Mouse (Mus musculus) frontal cortex, postnatal 14 days (tissue): ENCODE measurements around the gene Bcl10.
"Not testable (repeated sequence)": the region's sequence is repeated elsewhere in the genome, so short reads cannot be mapped to it uniquely, and the experiment has no call there.

Source experiments
- DNase-seq, 2 experiments: peaks; one replicate each; pipeline ENCODE4 v3.0.0; 2022; ENCODE audit warnings: low spot score in 2 of 2

Bcl10 gene

GRCm38 (mm10) chr3:145913263-145913662, 9.3 kb upstream of the Bcl10 start:
- no peak for DNase-seq

DNA sequence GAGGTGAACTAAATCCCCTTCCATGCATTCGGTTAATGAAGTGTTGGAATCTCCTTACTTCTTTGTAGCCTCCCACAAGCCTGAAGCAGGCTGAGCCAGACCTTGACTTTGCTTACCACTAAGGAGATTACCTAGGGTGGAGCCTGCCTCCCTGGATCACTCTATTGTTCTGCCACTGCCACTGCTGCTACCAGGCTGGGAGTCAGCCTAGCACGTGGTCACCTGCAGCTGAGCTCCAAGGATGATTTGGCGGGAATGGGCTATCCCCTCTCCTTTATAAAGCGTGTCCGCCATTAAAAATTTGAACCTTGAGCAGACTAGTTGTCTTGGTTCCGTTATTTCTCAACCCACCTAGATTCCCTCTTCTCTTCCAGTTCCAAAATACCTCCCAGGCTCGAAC, 8.7 kb upstream of the Bcl10 start:
- DNase-seq: not testable (repeated sequence)

DNA sequence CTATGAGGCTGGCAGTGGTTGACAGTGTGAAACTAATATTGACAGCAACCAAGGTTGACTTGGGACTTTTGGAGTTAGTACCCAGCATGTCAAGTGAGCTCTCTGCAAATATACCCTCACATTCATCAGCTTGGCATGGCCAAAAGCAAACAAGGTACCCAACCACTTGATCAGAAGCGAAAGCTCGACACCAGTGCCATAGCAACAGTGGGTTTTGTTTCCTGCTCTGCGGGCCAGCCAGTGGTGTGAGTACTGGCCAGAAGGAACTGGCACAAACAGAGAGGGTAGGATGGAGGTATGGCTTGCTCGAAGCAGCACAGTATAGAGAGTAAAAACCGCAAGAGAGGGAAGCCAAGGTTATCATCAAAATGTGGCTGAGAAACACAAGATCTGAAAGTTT, 6.2 kb upstream of the Bcl10 start:
- DNase-seq: no peak

DNA sequence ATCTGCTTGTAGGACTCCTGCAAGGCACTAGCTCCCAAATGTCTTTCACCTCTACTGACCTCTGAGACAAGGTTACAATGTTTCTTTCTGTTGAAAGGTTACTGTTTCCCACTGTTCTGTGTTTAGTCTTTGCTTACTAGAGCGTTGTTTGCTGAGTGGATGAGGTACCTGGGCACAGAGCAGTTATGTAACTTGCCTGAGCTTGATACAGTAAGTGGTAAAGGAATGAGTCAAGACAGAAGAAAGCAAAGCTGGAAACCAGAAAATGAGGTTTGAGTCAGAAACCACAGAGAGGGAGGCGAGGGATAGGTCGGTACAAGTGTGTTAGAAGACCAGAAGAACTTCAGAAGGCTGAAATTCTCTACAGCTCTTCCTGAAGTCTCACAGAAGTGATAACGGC, 5.8 kb upstream of the Bcl10 start:
- DNase-seq: no peak

- no peak for DNase-seq
Measured at GRCm38 (mm10) chr3:145922971-145923370, 367 bp downstream of the Bcl10 start.

GRCm38 (mm10) chr3:145923874-145924577, 1.4 kb downstream of the Bcl10 start:
- DNase-seq: peak; percentile 98

- peak; percentile 38 to 40 for DNase-seq
Measured at GRCm38 (mm10) chr3:145924649-145925337, 2.2 kb downstream of the Bcl10 start.

DNA sequence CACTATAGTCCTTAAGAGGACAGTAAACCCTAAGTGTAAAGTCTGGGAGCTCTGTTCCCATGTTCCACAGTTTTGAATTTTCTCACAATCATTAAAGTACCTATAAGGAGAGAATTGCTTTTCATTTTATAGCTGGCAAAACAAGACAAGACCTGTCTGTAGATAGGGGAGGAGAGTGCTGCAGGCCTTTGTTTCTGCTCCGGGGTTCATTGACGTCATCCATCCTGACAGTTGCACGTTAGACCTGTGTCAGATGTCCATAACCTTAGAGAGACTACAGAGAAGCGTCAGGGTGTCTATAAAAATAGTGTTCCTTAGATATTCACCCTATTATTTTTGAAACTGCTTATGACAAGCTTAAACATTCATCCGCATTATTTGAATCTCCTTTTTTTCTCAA, 2.9 kb downstream of the Bcl10 start:
- DNase-seq: no peak

DNA sequence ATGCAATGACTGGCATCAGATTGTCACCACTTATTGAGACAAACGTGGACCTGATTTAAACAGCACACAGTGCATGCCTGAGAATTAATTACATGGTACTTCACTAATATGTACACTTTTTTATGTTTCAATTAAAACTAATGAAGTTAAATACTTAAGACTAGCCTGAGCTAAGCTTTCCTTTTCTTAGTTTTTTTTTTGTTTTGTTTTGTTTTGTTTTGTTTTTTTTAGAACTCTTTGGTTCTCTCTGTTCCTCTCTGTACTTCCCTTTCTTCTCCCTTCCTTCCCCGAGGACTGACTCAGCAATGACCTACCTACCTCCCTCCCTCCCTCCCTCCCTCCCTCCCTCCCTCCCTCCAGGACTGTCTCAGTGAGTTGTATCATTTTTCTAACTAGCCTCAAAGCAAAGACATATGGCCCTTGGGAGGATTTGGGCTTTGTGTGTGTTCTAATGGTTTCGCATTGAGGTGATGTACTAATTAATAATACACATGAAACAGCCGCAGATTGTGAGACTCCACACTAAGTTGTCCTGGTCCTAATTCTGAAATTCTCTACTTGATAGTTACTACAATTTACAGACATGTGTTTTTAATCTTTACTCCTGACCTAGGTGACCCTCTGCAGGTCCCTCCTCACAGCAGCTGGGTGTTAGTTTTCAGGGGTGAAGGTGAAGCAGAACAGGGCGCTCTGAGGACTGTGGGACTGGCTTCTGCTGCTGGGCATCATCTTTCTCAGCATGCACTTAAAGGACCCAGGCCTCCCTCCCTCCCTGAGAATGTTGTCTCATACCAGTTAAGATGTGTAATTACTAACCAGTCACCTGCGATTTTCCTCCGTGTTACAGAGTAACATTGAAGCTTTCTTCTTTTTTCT, 7.2 kb downstream of the Bcl10 start:
- no peak for DNase-seq

DNA sequence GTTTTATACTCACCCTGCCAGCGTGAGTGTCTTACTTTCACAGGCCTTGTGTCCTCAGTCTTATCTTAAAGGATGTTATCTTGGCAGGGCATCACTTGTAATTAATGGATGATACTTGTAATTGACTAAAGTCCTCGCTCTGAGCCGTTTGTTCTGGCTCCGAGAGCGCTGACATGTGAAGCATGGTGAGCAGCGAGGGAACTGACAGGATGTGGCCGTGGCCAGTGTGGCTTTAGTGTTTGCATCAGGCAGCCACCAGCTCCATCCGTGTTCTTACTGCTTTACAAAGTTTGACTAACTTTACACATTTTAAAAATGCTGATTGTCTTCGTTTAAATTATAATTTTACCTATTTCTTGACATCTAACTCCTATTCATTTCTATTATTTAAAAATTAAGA, 11.2 kb downstream of the Bcl10 start:
- DNase-seq: no peak

DNA sequence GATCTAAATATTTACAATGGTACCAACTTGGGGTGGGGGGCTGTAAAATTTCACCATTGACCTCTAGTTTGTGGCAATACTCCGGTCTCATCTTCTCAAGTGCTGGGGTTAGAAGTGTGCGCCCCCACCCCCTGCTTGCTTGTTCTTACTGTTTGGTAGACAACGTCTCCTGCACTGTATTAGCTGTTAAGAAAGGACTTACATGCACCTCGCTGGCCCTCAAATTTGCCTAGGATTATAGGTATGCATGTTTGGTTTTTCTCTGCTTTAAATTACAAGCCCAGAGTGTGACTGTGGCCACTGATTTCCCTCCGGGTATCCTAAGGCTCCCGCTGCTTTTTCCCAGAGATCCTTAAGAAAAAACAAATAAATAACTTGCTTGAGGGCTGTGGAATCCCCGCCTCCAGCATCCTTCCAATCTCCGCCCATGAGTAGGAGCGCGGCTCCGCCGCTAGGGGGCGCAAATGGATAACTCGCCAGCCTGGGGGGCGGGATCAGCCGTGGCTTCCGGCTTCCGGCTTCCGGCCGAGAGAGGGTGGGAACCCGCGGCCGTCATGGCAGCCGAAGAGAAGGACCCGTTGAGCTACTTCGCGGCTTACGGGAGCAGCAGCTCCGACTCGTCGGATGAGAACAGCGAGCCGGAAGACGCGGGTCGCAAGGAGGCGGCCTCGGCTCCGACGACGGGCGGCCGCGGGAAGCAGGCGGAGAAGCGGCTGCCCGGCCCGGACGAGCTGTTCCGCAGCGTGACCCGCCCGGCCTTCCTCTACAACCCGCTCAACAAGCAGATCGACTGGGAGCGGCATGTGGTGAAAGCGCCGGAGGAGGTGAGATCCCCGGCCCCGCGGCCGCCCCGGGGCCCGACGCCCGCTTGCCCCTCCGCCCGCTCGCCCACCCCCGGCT, 15.2 kb downstream of the Bcl10 start, which contains the start of gene 2410004B18Rik:
TSS of gene 2410004B18Rik (plus strand) at position 510 of the 900 bp plus-strand sequence.
- peak; percentile 81 to 84 for DNase-seq

DNA sequence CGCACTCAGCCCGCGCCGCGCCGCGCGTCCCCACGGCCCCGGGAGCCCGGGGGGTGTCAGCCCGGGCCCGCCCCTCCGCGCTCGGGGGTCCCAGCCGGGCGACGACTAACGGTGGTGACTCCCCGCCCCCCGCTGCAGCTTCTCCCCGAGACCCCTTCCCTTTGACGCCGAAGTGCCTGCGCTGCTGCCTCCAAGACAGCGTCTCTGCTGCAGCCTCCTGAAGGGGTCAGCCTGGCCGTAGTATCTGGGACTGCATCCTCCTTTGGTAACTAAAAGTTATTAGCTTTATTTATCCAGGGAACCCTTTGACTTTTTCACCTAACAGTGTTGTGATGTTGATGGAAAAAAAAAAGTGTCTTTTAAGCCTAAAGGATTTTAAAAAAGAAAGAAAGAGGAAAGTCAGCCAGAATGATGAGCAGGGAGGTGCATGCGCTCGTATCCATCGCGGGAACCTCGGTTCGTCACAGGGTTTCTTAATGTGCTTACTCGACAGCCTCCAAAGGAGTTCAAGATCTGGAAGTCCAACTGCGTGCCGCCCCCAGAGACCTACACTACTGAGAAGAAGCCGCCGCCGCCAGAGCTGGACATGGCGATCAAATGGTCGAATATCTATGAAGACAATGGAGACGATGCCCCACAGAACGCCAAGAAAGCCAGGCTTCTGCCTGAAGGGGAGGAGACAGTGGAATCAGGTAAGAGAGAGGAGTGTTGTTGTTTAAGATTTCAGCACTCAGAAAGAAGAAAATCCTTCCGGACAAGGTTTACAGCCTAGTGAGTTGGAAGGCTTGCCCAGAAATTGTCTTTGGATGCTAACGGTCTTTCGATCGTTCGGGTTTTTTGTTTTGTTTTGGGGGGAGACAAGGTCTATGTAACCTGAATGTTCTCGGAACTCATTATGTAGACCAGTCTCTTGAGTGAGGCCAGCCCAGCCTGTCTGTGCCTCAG, 16.1 kb downstream of the Bcl10 start:
- DNase-seq: no peak

GRCm38 (mm10) chr3:145939402-145939801, 16.8 kb downstream of the Bcl10 start:
- no peak for DNase-seq

DNA sequence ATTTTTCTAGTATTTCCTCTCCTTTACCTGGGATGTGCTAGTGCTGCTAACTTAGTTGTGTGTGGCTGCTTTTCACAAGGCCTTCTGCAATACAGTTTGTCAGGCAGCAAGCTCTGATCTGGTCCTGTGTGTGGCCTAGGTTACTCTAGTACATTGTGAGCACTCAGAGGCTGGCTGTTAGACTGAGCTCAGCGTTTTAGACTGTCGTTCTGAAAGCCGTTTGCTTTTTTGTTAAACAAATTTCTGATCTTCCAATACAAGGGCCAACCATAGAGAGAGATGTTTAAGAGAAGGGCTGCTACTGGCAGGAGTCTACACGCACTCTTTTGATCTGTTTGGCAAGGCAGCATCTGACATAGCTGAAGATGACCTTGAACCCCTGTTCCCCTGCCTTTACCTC, 17.4 kb downstream of the Bcl10 start:
- no peak for DNase-seq

DNA sequence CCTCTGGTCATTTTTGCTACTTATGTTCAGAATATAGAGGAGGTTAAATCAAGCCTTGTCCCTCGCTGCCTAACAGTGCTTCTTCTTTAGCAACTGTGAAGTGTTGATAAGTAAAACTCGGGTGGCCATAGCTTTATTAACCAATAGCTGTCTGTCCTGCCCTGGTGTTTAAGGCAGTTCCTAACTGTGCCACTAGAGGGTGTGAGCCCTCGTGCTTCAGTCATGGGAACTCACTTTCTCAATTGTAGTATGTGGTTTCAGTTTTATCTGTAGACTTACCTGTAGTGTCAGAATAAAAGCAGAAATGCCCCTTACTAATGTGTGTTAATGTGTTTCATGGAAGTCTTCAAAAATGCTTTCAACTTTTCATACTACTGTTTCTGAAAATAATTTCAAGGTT, 19.4 kb downstream of the Bcl10 start:
- peak in 1 of 2 experiments; percentile 59 for DNase-seq

DNA sequence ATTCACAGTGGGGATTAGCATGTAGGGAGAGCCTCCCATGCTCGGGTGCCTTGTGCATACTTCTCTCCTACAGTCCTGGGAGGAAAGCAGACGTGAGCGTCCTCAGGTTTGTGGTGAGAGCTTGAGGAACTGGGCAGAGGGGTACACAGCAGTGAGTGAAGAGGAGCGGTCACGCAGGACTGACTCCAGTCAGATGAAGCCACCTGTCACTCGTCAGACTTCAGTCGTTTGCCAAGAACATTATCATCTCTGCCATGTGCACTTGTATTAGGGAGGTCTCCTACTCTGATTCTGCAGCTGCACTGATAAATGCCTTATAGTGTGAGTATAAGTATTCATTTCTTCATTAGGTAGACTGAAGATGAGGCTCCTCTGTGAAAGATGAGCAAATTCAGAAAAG, 21.7 kb downstream of the Bcl10 start:
- DNase-seq: no peak

DNA sequence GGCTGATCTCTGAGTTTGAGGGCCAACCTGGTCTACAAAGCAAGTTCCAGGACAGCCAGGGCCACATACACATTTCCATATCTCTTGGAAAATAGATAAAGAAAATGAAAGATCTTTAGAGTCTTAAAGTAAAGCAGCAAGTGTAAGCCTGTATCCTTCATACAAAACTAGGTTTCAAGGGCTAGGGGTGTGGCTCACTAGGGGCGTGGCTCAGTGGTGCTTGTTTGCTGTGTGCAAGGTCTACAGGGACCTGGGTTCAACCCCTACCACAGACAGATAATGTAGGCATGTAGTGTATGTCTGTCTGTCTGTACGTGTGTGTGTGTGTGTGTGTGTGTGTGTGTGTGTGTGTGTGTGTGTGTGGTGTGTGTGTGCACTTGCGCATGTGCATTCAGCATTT, 23.3 kb downstream of the Bcl10 start:
- no peak for DNase-seq

- no peak for DNase-seq
Measured at GRCm38 (mm10) chr3:145946654-145947053, 24.1 kb downstream of the Bcl10 start.

GRCm38 (mm10) chr3:145947539-145948204, 25.1 kb downstream of the Bcl10 start:
- no peak for DNase-seq
